9 mouse cellular contexts compared by ENCODE assay signal in the genomic region with DNA sequence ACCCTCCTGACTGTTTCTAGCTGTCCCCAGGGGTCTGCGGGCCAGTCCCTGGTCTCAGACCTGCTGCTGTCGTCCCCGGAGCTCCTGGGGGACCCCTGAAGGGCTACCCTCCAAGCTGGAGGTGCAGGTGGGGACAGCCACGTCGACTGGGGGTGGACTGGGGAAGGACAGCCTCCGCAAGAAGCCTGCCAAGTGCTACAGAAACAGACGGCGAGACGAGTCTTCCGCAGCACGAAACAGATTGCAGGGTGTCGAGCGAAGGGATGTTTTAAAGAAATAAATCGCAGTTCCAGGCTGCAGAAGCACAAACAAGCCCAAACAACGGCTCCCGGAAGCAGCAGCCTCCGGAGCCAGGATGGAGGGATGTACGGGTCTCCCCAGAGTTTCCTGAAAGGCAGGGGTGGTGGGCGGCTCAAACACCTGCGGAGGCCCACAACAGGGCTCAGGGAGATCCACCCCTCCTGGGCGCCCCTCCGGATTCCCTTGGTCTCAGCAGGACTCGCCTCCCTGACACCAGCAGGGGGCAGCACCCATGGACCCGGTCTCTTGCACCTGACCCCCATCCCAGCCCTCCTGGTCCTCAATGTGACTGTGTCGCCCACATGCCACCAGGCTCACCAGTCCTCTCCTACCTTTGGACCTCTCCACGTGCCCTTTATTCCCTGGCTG. TPM values are rescaled to one million over a fixed set of nuclear protein-coding genes. Genes with fewer than 3 reads are reported as not detected.
DNase-seq lines count a peak whose midpoint lies in the region; ATAC-seq and TF ChIP-seq lines count a peak whose summit lies in the region.
"Had no signal": no experiment of that assay in that cellular context is flagged by ENCODE, and none has a peak within 500 bp of the region (broad histone marks: within the 10 kb centered on the region; RNA-seq: fewer than 3 reads in every experiment).

No protein-coding gene starts in this region.

- peak; percentile 14; the same call in 1 of the 2 replicates for TF ChIP-seq CTCF in lung, adult 2 months (IDR thresholded peaks at IDR 0.05; ENCODE audit: insufficient read depth, low read length)
- TF ChIP-seq CTCF in bone marrow macrophage, adult 2 months (IDR thresholded peaks at IDR 0.05; ENCODE audit: low read depth, low read length) = 0 out of 2 replicates have a peak, but pooled peaks have one; percentile 27

- H3K36me3 ChIP-seq in forebrain, embryonic 10.5 days (replicated peaks) = peaks cover 75% of the 10 kb centered on the region
- H3K36me3 ChIP-seq: liver, embryonic 13.5 days had no signal

- WGBS in lung, adult 2 months = 52% methylated on average over 26 of the region's 26 CpGs
- WGBS in forebrain, embryonic 10.5 days = 61% methylated on average over 26 of the region's 26 CpGs

- H3K27me3 ChIP-seq in forebrain, embryonic 10.5 days (ENCODE audit: poor library complexity, severe bottlenecking) = no peaks in the 10 kb centered on the region
- H3K27me3 ChIP-seq: liver, embryonic 13.5 days had no signal

- TF ChIP-seq POLR2A in lung, adult 2 months (IDR thresholded peaks at IDR 0.05; ENCODE audit: borderline replicate concordance, extremely low read depth, low read depth, low read length) = no peak
- no peak for TF ChIP-seq POLR2A in bone marrow macrophage, adult 2 months (IDR thresholded peaks at IDR 0.05; ENCODE audit: borderline replicate concordance, low read depth, low read length)

- DNase-seq in lung, adult 2 months = no peak
- DNase-seq in lung, postnatal 14 days = no peak
- DNase-seq in forebrain, embryonic 10.5 days (ENCODE audit: extremely low spot score, low spot score) = no peak
- peak; percentile 68 to 77 for DNase-seq in layer of hippocampus, adult 18-20 months (ENCODE audit: low spot score in 2 of 2)
- DNase-seq in right cerebral cortex, adult 18-20 months = peak; percentile 84
- DNase-seq in embryo, embryonic 10 days (ENCODE audit: low spot score) = no peak
- DNase-seq: liver, embryonic 13.5 days had no signal

- ATAC-seq in inflammation-experienced regulatory T-cells, adult 6 months = no peak

- no peak overlapping the region for H3K27ac ChIP-seq in bone marrow macrophage, adult 2 months (ENCODE audit: insufficient read depth, low read depth, low read length)
- 0 out of 2 replicates have a peak overlapping the region, but pooled peaks have one; percentile 20 for H3K27ac ChIP-seq in forebrain, embryonic 10.5 days
- H3K27ac ChIP-seq: liver, embryonic 13.5 days had no signal

- H3K4me1 ChIP-seq in lung, adult 2 months (ENCODE audit: control insufficient read depth, insufficient read depth, low read length) = no peaks in the 10 kb centered on the region
- no peaks in the 10 kb centered on the region for H3K4me1 ChIP-seq in bone marrow macrophage, adult 2 months (ENCODE audit: control insufficient read depth, insufficient read depth, low read length)
- peaks cover 9% of the 10 kb centered on the region for H3K4me1 ChIP-seq in forebrain, embryonic 10.5 days
- H3K4me1 ChIP-seq: liver, embryonic 13.5 days had no signal

- H3K4me3 ChIP-seq in lung, adult 2 months (replicated peaks; ENCODE audit: extremely low read depth, low read depth, low read length) = no peak overlapping the region
- no peak overlapping the region for H3K4me3 ChIP-seq in bone marrow macrophage, adult 2 months (ENCODE audit: insufficient read depth, low read length)
- H3K4me3 ChIP-seq in forebrain, embryonic 10.5 days = no peak overlapping the region
- H3K4me3 ChIP-seq: liver, embryonic 13.5 days had no signal

- H3K9me3 ChIP-seq in forebrain, embryonic 10.5 days = no peaks in the 10 kb centered on the region
- H3K9me3 ChIP-seq: liver, embryonic 13.5 days had no signal

RNA-seq across cellular contexts. Expression of a gene that starts 29.6 kb away (rescaled TPM):
- 15.8 and 17.6 TPM in 2 replicates for polyA plus RNA-seq in lung, adult 2 months (2012; rRNA removed)
- 5.2 and 5.8 TPM in 2 replicates for polyA plus RNA-seq in bone marrow macrophage, adult 2 months (2012; ENCODE audit: insufficient read depth, insufficient read length, missing spikeins)
- 22.5 and 22.7 TPM in 2 replicates for polyA plus RNA-seq in forebrain, embryonic 10.5 days (2016; fragmentation: Nextera tagmentation; extraction: Ambion mirVana)
- 10 to 100 TPM; 37.5 to 39.9 TPM for total RNA-seq in layer of hippocampus, adult 18-20 months (2021)
- polyA plus RNA-seq in inflammation-experienced regulatory T-cells, adult 6 months (2017; shearing (Covaris generic)) = under 1 TPM; 0.20 to 0.55 (median 0.33) TPM

RNA-seq across cellular contexts. Expression of a gene that starts 29.7 kb away (rescaled TPM):
- polyA plus RNA-seq in lung, adult 2 months (2012; rRNA removed) = 9.7 and 12.0 TPM in 2 replicates
- 0.68 and 0.72 TPM in 2 replicates for polyA plus RNA-seq in bone marrow macrophage, adult 2 months (2012; ENCODE audit: insufficient read depth, insufficient read length, missing spikeins)
- polyA plus RNA-seq in forebrain, embryonic 10.5 days (2016; fragmentation: Nextera tagmentation; extraction: Ambion mirVana) = 23.1 and 23.6 TPM in 2 replicates
- total RNA-seq in layer of hippocampus, adult 18-20 months (2021) = 1 to 10 TPM; 2.3 to 2.7 TPM
- 1 to 10 TPM; 1.6 to 4.2 (median 3.3) TPM for polyA plus RNA-seq in inflammation-experienced regulatory T-cells, adult 6 months (2017; shearing (Covaris generic))

Comparison
In these comparisons a context has a peak if more than half of its experiments do, and no peak if none do; other contexts are left out.
1. DNase-seq: peak in layer of hippocampus, adult 18-20 months (2 of 2) and right cerebral cortex, adult 18-20 months (single experiment); none in lung, adult 2 months (single experiment), lung, postnatal 14 days (single experiment), forebrain, embryonic 10.5 days (single experiment) and embryo, embryonic 10 days (single experiment).